Mouse (Mus musculus) heart, adult 10 weeks (tissue): ENCODE data around the gene Nlrp4e. TPM values are rescaled to one million over a fixed set of nuclear protein-coding genes. Genes with fewer than 3 reads are reported as not detected.

ENCODE experiments used
- polyA plus RNA-seq: library from polyadenylated mRNA; stranded (reverse); fragments of 350-450 nt; fragmentation: Illumina TruSeq; extraction: RNeasy Lipid Tissue Mini Kit (QIAGEN cat#74804); gene quantifications from one replicate; pipeline ENCODE4 v1.2.3, GENCODE M21; 2014; ENCODE audit warnings: low read depth, low replicate concordance

The Nlrp4e gene
- polyA plus RNA-seq, result not detected

DNA sequence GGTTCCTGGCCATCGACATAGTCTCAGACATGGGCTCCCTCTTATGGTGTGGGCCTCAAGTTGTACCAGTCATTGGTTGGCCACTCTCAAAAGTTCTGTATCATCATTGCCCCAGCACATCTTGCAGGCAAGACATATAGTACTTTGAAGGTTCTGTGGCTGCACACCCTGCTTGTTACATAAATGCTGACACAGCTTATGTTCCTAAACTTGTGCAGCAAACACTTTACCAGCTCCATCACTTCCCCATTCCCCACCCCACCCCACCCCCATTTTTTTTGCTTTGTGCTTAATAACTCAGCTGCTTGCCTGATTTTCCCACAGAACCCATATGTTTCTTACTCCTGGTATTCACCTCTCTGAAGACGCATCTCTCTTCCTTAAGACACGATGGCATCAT is at the start of gene Nlrp4e:
Gene Nlrp4e, plus strand, starts transcription at position 301 of the 400 bp plus-strand sequence.

DNA sequence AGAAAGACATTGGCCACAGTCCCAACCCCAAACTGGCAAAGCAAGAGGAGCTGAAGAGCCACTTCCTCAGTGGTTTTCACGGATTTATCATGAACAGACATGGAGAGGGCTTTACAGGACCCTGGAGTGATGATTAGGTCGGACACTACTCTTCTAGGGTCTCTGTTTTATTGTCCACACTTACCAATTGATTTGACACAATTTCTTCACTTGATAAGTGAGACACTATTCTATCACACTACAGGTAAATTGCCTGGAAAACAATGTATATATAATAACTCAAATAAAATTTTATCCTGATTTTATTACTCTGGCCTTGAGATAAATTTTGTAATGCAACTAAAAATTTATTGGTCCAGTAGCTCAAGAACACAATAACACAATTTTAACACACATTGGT is 49.4 kb upstream of the Nlrp4e start, which contains the start of gene Vmn1r166:
Gene Vmn1r166, minus strand, starts transcription at position 101 of the 400 bp plus-strand sequence.

GRCm38 (mm10) chr7:23278800-23279199 is 22.2 kb upstream of the Nlrp4e start, which contains the start of gene Gm6902:
Gene Gm6902, minus strand, starts transcription at chr7:23278900.

GRCm38 (mm10) chr7:23385589-23385988 is 84.6 kb downstream of the Nlrp4e start, which contains the start of gene Nlrp5:
Gene Nlrp5, plus strand, starts transcription at chr7:23385889.

Other genes starting within 250 kb of the Nlrp4e start
- gene Vmn1r163, start 245.7 kb upstream of the Nlrp4e start, polyA plus RNA-seq, result not detected
- gene Gm8720, start 233.7 kb upstream of the Nlrp4e start, polyA plus RNA-seq, result not detected
- gene Gm10662, start 156.7 kb upstream of the Nlrp4e start, polyA plus RNA-seq, result not detected
- not detected for gene Vmn1r165, start 83.9 kb upstream of the Nlrp4e start, polyA plus RNA-seq
- gene Vmn1r166, start 49.5 kb upstream of the Nlrp4e start, polyA plus RNA-seq, result not detected
- gene Gm6902, start 22.3 kb upstream of the Nlrp4e start, polyA plus RNA-seq, result not detected
- gene Nlrp5, start 84.7 kb downstream of the Nlrp4e start, polyA plus RNA-seq, result not detected
- gene Vmn1r167, start 206.0 kb downstream of the Nlrp4e start, polyA plus RNA-seq, result not detected
- not detected for gene Vmn1r168, start 238.5 kb downstream of the Nlrp4e start, polyA plus RNA-seq